Mouse (Mus musculus): ENCODE measurements around the gene Pnliprp1. TPM values are rescaled to one million over a fixed set of nuclear protein-coding genes. Genes with fewer than 3 reads are reported as not detected.

The Pnliprp1 gene
- polyA plus RNA-seq, 2 experiments, result 29.2 to 41.4 TPM

DNA sequence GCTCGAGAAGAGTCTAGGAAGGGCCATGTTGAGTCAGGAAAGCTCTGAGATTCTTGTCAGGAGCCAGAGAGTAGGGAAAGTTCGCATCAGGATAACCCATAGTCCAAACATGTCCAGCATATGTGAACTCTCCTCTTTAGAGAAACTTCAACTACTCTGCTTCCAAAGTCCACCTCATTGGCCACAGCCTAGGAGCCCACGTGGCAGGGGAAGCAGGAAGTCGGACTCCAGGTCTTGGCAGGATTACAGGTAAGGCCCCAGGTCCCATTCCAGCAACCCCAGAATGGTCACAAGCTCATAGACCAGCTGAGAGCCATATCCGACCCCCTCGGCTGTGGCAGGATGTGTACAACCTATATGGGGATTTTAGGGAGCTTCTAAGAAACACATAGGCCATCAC is 4.5 kb downstream of the Pnliprp1 start:
- TF ChIP-seq CTCF (IDR thresholded peaks at IDR 0.05; ENCODE audit: low read depth) (no peak), EP300 (IDR thresholded peaks at IDR 0.05; ENCODE audit: low read depth) (no peak)
- Histone ChIP-seq H3K27ac (no peak overlapping the region), H3K9ac (replicated peaks) (no peak overlapping the region), H3K36me3 (replicated peaks; ENCODE audit: control insufficient read depth, insufficient read depth, low read depth) (no peaks in the 10 kb centered on the region), H3K27me3 (ENCODE audit: control insufficient read depth, insufficient read depth, low read length) (no peaks in the 10 kb centered on the region), H3K4me2 (ENCODE audit: low read depth) (no peak overlapping the region), H3K4me1 (replicated peaks; ENCODE audit: control insufficient read depth in 2 of 2, insufficient read depth in 2 of 2, low read length in 1 of 2) (0 out of 4 replicates have a peak, but pooled peaks cover 0 to 3% of the 10 kb centered on the region in 2 experiments), H3K4me3 (ENCODE audit: insufficient read depth in 1 of 2, low read depth in 2 of 2, low read length in 2 of 2) (no peak overlapping the region), H3K9me3 (ENCODE audit: control insufficient read depth, low read length) (no peaks in the 10 kb centered on the region)
- WGBS (ENCODE audit: insufficient replicate concordance), result 44% methylated on average over 6 of the region's 6 CpGs
- DNase-seq (ENCODE audit: low read depth in 3 of 3, low spot score in 3 of 3), result no peak
- ATAC-seq (ENCODE audit: insufficient read depth), result no peak

- ATAC-seq (ENCODE audit: insufficient read depth) (no peak), DNase-seq (ENCODE audit: low read depth in 3 of 3, low spot score in 3 of 3) (no peak)
- 67% methylated on average over 4 of the region's 4 CpGs for WGBS (ENCODE audit: insufficient replicate concordance)
These were observed 9.4 kb downstream of the Pnliprp1 start for GRCm38 (mm10) chr19:58738111-58738510.

GRCm38 (mm10) chr19:58741036-58741435 is 12.3 kb downstream of the Pnliprp1 start:
- H3K4me1 ChIP-seq (replicated peaks; ENCODE audit: control insufficient read depth in 2 of 2, insufficient read depth in 2 of 2, low read length in 1 of 2), result no peaks in the 10 kb centered on the region
- H3K27me3 ChIP-seq (ENCODE audit: control insufficient read depth, insufficient read depth, low read length), result no peaks in the 10 kb centered on the region
- 68% methylated on average over 6 of the region's 6 CpGs for WGBS (ENCODE audit: insufficient replicate concordance)
- DNase-seq (ENCODE audit: low read depth in 3 of 3, low spot score in 3 of 3) (no peak), ATAC-seq (ENCODE audit: insufficient read depth) (no peak)
- TF ChIP-seq CTCF (IDR thresholded peaks at IDR 0.05; ENCODE audit: low read depth) (no peak), EP300 (IDR thresholded peaks at IDR 0.05; ENCODE audit: low read depth) (no peak)
- H3K4me2 ChIP-seq (ENCODE audit: low read depth), result no peak overlapping the region
- H3K4me3 ChIP-seq (ENCODE audit: insufficient read depth in 1 of 2, low read depth in 2 of 2, low read length in 2 of 2), result no peak overlapping the region
- no peak overlapping the region for H3K27ac ChIP-seq
- H3K36me3 ChIP-seq (replicated peaks; ENCODE audit: control insufficient read depth, insufficient read depth, low read depth), result no peaks in the 10 kb centered on the region
- H3K9me3 ChIP-seq (ENCODE audit: control insufficient read depth, low read length), result no peaks in the 10 kb centered on the region
- H3K9ac ChIP-seq (replicated peaks), result no peak overlapping the region

More at GRCm38 (mm10) chr19:58738111-58738510, 9.4 kb downstream of the Pnliprp1 start:
- no peak overlapping the region for H3K9ac ChIP-seq (replicated peaks)
- H3K27me3 ChIP-seq (ENCODE audit: control insufficient read depth, insufficient read depth, low read length), result no peaks in the 10 kb centered on the region
- no peak overlapping the region for H3K27ac ChIP-seq
- H3K9me3 ChIP-seq (ENCODE audit: control insufficient read depth, low read length), result no peaks in the 10 kb centered on the region
- TF ChIP-seq EP300 (IDR thresholded peaks at IDR 0.05; ENCODE audit: low read depth) (no peak), CTCF (IDR thresholded peaks at IDR 0.05; ENCODE audit: low read depth) (no peak)
- no peaks in the 10 kb centered on the region for H3K36me3 ChIP-seq (replicated peaks; ENCODE audit: control insufficient read depth, insufficient read depth, low read depth)
- H3K4me2 ChIP-seq (ENCODE audit: low read depth), result no peak overlapping the region
- no peaks in the 10 kb centered on the region for H3K4me1 ChIP-seq (replicated peaks; ENCODE audit: control insufficient read depth in 2 of 2, insufficient read depth in 2 of 2, low read length in 1 of 2)
- H3K4me3 ChIP-seq (ENCODE audit: insufficient read depth in 1 of 2, low read depth in 2 of 2, low read length in 2 of 2), result no peak overlapping the region

DNA sequence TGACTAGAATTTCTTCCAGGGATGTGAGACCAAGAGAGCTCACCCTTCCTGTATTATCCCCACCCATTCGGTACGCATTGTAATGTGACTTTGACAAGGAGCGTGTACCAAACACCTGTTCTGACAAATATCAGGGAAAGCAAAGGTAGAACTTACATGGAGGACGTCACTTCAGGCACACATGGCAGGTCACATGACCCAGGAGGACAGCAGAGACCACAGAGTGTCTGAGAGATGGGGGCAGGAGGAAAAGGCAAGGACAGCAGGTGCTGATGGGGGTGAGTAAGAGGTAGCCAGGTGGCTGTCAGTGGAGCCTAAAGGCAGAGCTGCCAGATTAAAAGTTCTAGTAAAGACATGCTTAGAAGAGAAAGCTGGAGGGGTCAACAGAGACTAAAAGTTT is 14.0 kb downstream of the Pnliprp1 start:
- H3K9ac ChIP-seq (replicated peaks), result no peak overlapping the region
- DNase-seq (ENCODE audit: low read depth in 3 of 3, low spot score in 3 of 3) (no peak), ATAC-seq (ENCODE audit: insufficient read depth) (no peak)
- 61% methylated on average over 4 of the region's 4 CpGs for WGBS (ENCODE audit: insufficient replicate concordance)
- no peak for TF ChIP-seq CTCF (IDR thresholded peaks at IDR 0.05; ENCODE audit: low read depth)
- TF ChIP-seq EP300 (IDR thresholded peaks at IDR 0.05; ENCODE audit: low read depth), result no peak
- no peak overlapping the region for H3K4me3 ChIP-seq (ENCODE audit: insufficient read depth in 1 of 2, low read depth in 2 of 2, low read length in 2 of 2)
- H3K27me3 ChIP-seq (ENCODE audit: control insufficient read depth, insufficient read depth, low read length), result no peaks in the 10 kb centered on the region
- H3K9me3 ChIP-seq (ENCODE audit: control insufficient read depth, low read length), result no peaks in the 10 kb centered on the region
- no peaks in the 10 kb centered on the region for H3K4me1 ChIP-seq (replicated peaks; ENCODE audit: control insufficient read depth in 2 of 2, insufficient read depth in 2 of 2, low read length in 1 of 2)
- no peak overlapping the region for H3K27ac ChIP-seq
- no peak overlapping the region for H3K4me2 ChIP-seq (ENCODE audit: low read depth)
- no peaks in the 10 kb centered on the region for H3K36me3 ChIP-seq (replicated peaks; ENCODE audit: control insufficient read depth, insufficient read depth, low read depth)

GRCm38 (mm10) chr19:58743736-58744135 is 15.0 kb downstream of the Pnliprp1 start:
- no peak for ATAC-seq (ENCODE audit: insufficient read depth)
- no peak overlapping the region for H3K27ac ChIP-seq
- H3K27me3 ChIP-seq (ENCODE audit: control insufficient read depth, insufficient read depth, low read length), result no peaks in the 10 kb centered on the region
- H3K4me3 ChIP-seq (ENCODE audit: insufficient read depth in 1 of 2, low read depth in 2 of 2, low read length in 2 of 2), result no peak overlapping the region
- no peak for DNase-seq (ENCODE audit: low read depth in 3 of 3, low spot score in 3 of 3)
- no peak overlapping the region for H3K9ac ChIP-seq (replicated peaks)
- no peaks in the 10 kb centered on the region for H3K36me3 ChIP-seq (replicated peaks; ENCODE audit: control insufficient read depth, insufficient read depth, low read depth)
- TF ChIP-seq CTCF (IDR thresholded peaks at IDR 0.05; ENCODE audit: low read depth) (no peak), EP300 (IDR thresholded peaks at IDR 0.05; ENCODE audit: low read depth) (no peak)
- WGBS (ENCODE audit: insufficient replicate concordance), result 15% methylated on average over 4 of the region's 4 CpGs
- H3K9me3 ChIP-seq (ENCODE audit: control insufficient read depth, low read length), result no peaks in the 10 kb centered on the region
- H3K4me2 ChIP-seq (ENCODE audit: low read depth), result no peak overlapping the region
- H3K4me1 ChIP-seq (replicated peaks; ENCODE audit: control insufficient read depth in 2 of 2, insufficient read depth in 2 of 2, low read length in 1 of 2), result no peaks in the 10 kb centered on the region

Data from liver, embryonic 14.5 days (tissue).